10 mouse cellular contexts compared by ENCODE assay signal in the genomic region with DNA sequence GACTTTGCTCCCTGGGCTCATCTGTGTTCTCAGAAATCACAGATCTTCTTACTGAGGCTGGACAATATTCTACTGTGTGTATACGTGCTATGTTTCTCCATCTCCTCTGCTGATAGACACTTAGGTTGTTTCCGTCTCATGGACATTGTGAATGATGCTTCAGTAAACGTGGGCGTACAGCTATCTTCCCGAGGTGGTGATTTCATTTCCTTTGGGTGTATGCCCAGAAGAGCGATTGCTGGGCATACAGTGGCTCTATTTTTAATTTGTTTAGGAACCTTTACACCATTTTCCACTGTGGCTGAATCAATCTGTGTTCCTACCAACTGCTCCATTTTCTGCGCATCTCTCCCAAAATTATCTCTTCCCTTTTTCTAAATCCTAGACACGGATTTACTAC.
DNase-seq lines count a peak whose midpoint lies in the region; ATAC-seq lines count a peak whose summit lies in the region.
"Had no signal": no experiment of that assay in that cellular context is flagged by ENCODE, and none has a peak within 500 bp of the region (broad histone marks: within the 10 kb centered on the region; RNA-seq: fewer than 3 reads in every experiment).

No protein-coding gene starts in this region.

- H3K4me1 ChIP-seq in heart, embryonic 12.5 days (replicated peaks) = 0 out of 2 replicates have a peak, but pooled peaks cover 4% of the 10 kb centered on the region

- H3K9me3 ChIP-seq in heart, embryonic 12.5 days (replicated peaks) = no peaks in the 10 kb centered on the region; the same call in 1 of the 2 replicates

- H3K4me2 ChIP-seq in heart, embryonic 12.5 days = no peak overlapping the region

- no peaks in the 10 kb centered on the region for H3K27me3 ChIP-seq in heart, embryonic 12.5 days (replicated peaks)

- DNase-seq in heart, postnatal 36 days = no peak
- DNase-seq in adipocyte (ENCODE audit: low spot score) = peak; percentile 76
- DNase-seq in frontal cortex, postnatal 14 days (ENCODE audit: low spot score in 2 of 2) = peak; percentile 9 to 18
- peak; percentile 32 to 71 for DNase-seq in left cerebral cortex, adult 9 months (ENCODE audit: low spot score in 2 of 2)
- no peak for DNase-seq in kidney, postnatal 10 days
- DNase-seq: lung, adult 18-20 months; thymus, postnatal 25 days had no signal

- WGBS in heart, embryonic 12.5 days = 51% methylated on average over 8 of the region's 8 CpGs

- H3K9ac ChIP-seq in heart, embryonic 12.5 days = no peak overlapping the region

- intact Hi-C loops in heart, postnatal 36 days (cut with DNase I) = no loop called here

- H3K27ac ChIP-seq in heart, embryonic 12.5 days (ENCODE audit: poor library complexity, severe bottlenecking) = no peak overlapping the region

- H3K4me3 ChIP-seq in heart, embryonic 12.5 days = no peak overlapping the region

- 0 out of 2 replicates have a peak, but pooled peaks have one; percentile 55 for ATAC-seq in heart, embryonic 12.5 days (ENCODE audit: insufficient number of reproducible peaks, low FRiP score)
- ATAC-seq in granulocyte monocyte progenitor cell, adult 5-6 weeks (replicated peaks; ENCODE audit: poor library complexity, severe bottlenecking) = no peak
- ATAC-seq: hindbrain, embryonic 16.5 days had no signal

- no peaks in the 10 kb centered on the region for H3K36me3 ChIP-seq in heart, embryonic 12.5 days

Comparison
In these comparisons a context has a peak if more than half of its experiments do, and no peak if none do; other contexts are left out.
1. DNase-seq: peak in adipocyte (single experiment), frontal cortex, postnatal 14 days (2 of 2) and left cerebral cortex, adult 9 months (2 of 2); none in heart, postnatal 36 days (0 of 2) and kidney, postnatal 10 days (single experiment).